Mouse (Mus musculus): ENCODE measurements around the gene Ercc4.
A peak's percentile ranks its signal among the peaks of the same experiment; 100 is the strongest.
"Not testable (repeated sequence)": the region's sequence is repeated elsewhere in the genome, so short reads cannot be mapped to it uniquely, and the experiment has no call there.

Ercc4 gene

DNA sequence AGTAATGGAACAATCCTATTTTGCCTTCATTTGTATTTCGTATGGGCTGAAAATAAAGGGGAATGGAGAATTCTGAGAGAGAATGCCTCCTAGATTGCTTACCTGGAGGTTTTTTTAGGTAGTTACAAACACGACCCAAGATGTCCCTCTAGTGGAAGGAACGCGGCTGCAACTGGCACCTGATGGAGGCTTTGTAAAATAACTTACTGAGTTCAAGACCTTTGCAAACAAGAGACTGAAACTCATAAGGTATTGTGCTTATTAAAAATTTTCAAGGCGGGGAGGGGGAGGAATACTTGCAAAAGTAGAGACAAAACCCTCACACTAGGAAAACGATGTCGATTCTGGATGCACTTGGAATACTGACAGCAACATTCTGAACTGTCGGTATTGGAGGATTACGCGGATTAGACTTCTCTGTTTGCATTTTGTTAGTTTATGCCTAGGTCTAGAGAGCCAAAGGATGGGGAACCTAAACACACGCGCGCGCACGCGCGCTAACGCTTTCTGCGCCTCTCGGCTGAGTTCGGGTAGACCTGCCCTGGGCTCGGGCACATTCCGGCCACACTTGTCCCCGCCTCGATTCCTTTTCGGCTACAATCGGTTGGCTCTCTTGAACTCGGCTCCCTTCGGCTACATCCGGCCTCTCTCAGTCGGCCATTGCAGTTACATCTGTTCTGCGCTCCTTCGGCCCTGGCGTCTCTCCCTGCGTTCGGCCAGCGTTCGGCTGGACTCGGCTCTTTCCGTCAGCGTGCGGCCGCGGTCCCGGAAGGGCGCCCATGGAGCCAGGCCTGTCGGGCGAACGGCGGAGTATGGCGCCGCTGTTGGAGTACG lies at the start of gene Ercc4:
Ercc4 (plus strand) TSS at position 529 of the 834 bp plus-strand sequence.
- peak; percentile 88 to 92 for DNase-seq (ENCODE audit: low read depth in 1 of 2, low spot score in 2 of 2)

DNA sequence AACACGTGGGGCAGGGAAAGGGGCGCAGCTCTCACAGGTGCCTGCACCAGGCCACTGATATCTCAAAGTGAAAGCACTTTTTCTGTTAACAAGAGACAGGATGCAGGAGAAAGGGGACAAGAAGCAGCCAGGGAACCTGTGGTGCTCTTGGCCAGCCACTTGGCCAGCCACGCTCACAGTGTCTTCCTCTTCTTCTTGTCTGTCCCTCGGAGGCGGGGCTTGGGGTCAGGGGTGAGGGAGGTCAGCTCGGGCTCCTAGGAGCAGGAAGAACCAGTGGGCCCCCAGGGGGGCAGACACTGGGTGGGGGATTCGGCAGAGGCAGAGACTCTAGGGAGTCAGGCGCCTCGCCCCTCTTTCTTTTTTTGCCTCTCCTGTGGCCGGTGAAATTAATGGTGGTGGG lies 48.4 kb upstream of the Ercc4 start:
- DNase-seq (ENCODE audit: low read depth in 1 of 2, low spot score in 2 of 2): no peak

- DNase-seq (ENCODE audit: low read depth in 1 of 2, low spot score in 2 of 2): no peak
Observed at GRCm38 (mm10) chr16:13074176-13074575, 35.3 kb upstream of the Ercc4 start.

DNA sequence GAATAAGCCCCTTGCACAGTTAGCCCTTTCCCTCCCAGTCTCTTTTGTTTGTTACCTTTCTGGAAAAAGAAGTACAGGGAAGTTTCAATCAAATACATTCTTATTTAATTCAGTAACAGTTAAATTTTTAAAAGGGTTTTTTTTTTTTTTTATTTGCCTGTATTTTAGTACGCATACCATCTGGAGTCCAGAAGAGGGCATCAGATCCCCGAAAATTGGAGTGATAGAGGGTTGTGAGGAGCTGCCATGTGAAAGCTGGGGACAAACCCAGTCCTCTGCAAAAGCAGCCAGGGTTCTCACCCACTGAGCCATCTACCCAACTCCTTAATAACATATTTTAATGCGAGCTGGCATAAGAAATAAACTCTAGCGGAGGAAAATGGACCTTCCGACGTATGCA lies 29.3 kb upstream of the Ercc4 start:
- no peak for DNase-seq (ENCODE audit: low read depth in 1 of 2, low spot score in 2 of 2)

GRCm38 (mm10) chr16:13083155-13083798 lies 26.2 kb upstream of the Ercc4 start:
- no peak for DNase-seq (ENCODE audit: low read depth in 1 of 2, low spot score in 2 of 2)

- no peak for DNase-seq (ENCODE audit: low read depth in 1 of 2, low spot score in 2 of 2)
Observed at GRCm38 (mm10) chr16:13108356-13108755, 1.1 kb upstream of the Ercc4 start.

DNA sequence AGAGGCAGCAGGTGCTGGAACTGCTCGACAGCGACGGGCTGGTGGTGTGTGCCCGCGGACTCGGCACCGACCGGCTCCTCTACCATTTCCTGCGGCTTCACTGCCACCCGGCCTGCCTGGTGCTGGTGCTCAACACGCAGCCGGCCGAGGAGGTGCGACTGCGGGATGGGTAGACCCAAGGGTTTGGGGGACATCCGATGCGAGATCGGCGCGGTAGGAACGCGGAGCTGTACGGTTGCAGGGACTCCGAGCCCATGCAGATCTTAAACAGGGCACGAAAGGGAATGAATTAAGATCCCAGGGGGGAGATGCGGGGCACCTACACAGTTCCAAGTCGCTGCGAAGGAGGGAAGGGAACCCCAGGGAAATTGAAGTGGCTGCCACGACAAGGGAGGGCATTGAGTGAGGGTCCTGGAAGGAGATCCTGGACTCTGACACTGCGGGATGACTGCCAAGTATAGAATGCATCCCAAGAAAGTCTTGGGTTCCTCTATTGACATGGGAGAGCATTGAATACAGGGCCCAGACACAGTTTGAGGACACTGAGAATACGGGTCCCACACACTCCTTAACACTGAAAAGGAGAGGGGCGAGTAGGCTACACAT lies 609 bp downstream of the Ercc4 start:
- no peak for DNase-seq (ENCODE audit: low read depth in 1 of 2, low spot score in 2 of 2)

DNA sequence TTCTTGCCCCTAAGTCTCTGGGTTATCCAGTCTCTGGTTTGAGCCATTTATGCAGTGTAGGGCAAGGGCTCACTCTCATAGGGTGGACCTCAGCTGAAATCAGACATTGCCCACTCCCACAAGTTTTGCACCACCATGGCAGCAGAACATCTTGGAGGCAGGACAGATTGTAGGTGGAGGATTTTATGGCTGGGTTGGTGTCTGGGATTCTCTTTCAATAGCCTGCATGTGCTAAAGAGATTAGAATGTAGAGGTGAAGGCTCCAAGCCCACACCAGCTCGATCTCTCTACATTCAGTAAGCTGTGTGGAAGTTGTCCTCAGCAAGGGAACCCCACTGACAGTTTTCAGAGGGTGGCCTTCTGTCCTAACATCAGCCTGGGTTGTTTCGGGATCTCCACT lies 5.3 kb downstream of the Ercc4 start:
- no peak for DNase-seq (ENCODE audit: low read depth in 1 of 2, low spot score in 2 of 2)

GRCm38 (mm10) chr16:13115466-13115865 lies 6.0 kb downstream of the Ercc4 start:
- DNase-seq (ENCODE audit: low read depth in 1 of 2, low spot score in 2 of 2): not testable (repeated sequence)

DNA sequence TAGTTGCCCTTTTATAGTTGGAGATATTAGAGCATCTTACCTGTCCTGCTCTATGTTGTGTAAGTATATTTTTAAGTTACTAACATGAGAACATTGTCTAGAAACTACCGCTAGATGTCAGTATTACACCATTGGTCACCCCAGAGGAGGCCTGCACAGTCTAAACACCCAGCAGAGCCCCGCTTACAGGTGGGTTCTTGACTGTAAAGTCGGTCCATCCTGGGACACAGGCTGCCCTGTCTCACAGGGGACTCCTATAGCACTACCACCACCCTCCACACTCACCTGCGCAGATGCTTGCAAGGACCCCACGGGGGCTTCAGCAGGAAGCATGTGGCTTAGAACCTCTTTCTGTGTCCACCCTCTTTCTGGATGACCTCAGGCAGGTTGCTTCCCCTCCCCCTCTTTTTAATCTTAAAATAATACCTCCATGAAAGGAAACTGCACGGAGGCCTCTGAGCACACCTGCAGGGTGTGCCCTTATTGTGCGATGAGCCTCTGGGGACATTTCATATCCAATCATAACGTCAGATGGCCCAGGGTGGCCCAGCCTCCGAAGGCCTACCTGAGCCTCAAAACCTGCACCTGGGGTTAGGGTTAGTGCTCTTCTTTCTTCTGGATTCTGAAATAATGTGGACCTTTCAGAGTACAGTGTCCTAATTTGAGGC lies 7.9 kb downstream of the Ercc4 start:
- no peak for DNase-seq (ENCODE audit: low read depth in 1 of 2, low spot score in 2 of 2)

- no peak for DNase-seq (ENCODE audit: low read depth in 1 of 2, low spot score in 2 of 2)
Observed at GRCm38 (mm10) chr16:13117967-13118430, 8.5 kb downstream of the Ercc4 start.

GRCm38 (mm10) chr16:13118754-13119294 lies 9.3 kb downstream of the Ercc4 start:
- no peak for DNase-seq (ENCODE audit: low read depth in 1 of 2, low spot score in 2 of 2)

DNA sequence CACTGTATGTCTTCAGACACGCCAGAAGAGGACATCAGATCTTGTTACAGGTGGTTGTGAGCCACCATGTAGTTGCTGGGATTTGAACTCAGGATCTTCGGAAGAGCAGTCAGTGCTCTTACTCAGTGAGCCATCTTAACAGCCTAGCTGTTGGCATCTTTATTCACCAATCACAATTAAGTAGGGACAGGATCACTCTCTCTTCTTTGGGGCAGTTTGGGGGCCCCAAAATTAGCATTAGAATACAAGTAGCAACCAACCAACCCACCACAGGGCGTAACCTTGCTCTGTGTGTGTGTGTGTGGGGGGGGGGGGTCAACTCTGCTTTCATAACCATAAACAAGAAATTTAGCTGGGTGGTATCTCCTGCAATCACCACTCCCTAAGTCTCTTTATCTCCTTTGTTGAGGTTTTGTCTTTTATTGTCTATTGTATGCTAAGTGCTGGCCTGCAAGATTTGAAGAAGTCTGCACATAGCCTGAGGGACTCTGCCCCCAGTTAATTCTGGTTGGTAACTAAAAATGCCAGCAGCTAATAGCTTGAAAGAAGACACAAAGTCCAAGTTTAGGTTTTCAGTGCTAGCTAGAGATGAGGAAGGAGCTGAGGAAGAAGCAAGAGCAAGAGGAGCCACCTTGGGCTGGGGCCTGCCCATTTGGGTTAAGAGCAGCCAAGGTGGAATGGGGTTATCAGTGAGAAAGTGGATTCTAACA lies 10.3 kb downstream of the Ercc4 start:
- no peak for DNase-seq (ENCODE audit: low read depth in 1 of 2, low spot score in 2 of 2)

- no peak for DNase-seq (ENCODE audit: low read depth in 1 of 2, low spot score in 2 of 2)
Observed at GRCm38 (mm10) chr16:13125357-13125756, 15.9 kb downstream of the Ercc4 start.

DNA sequence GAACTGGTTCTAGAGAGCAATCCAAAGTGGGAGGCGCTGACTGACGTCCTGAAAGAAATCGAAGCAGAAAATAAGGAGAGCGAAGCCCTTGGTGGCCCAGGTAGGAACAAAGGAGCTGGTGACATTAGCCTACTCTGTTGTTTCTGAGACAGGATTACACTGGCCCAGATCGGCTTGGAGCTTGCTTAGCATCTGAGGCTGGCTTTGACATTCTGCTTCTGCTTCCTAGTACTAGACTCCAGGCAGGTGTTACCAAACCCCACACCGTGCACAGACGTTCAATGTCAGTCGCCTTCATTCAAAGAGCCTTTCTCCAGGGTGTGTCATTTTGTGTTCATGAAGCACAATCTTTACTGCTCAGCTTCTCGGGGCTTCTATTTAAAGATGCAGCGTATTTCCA lies 18.1 kb downstream of the Ercc4 start:
- no peak for DNase-seq (ENCODE audit: low read depth in 1 of 2, low spot score in 2 of 2)

- DNase-seq (ENCODE audit: low read depth in 1 of 2, low spot score in 2 of 2): no peak
Observed at GRCm38 (mm10) chr16:13130412-13130811, 20.9 kb downstream of the Ercc4 start.

- no peak for DNase-seq (ENCODE audit: low read depth in 1 of 2, low spot score in 2 of 2)
Observed at GRCm38 (mm10) chr16:13141220-13141619, 31.7 kb downstream of the Ercc4 start.

DNA sequence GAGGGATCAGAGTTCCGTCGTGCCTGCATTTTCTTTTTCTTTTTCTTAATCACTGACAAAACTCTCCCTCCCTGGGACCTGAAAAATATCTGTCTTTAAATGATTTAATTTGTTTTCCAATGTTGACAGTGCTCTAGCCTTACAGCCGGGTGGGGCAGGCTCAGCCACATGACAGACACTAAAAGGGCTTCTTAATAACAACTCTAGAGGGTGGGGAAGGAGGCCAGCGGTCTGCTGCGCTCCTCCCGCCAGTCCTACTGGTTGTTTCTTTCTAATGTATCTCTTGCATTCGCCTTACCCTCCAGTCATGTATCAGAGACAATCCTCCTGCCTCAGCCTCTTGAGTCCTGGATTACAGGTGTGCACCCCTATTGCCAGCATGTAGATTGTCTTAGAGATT lies 34.4 kb downstream of the Ercc4 start:
- no peak for DNase-seq (ENCODE audit: low read depth in 1 of 2, low spot score in 2 of 2)

GRCm38 (mm10) chr16:13144682-13145410 lies 35.4 kb downstream of the Ercc4 start:
- DNase-seq (ENCODE audit: low read depth in 1 of 2, low spot score in 2 of 2): no peak

- no peak for DNase-seq (ENCODE audit: low read depth in 1 of 2, low spot score in 2 of 2)
Observed at GRCm38 (mm10) chr16:13146231-13146630, 36.7 kb downstream of the Ercc4 start.

Data from monocyte, adult 2 months (primary cell).